Mouse (Mus musculus) limb, embryonic 15.5 days (tissue): ENCODE data around the gene Hoxa4. TPM values are rescaled to one million over a fixed set of nuclear protein-coding genes. Genes with fewer than 3 reads are reported as not detected.
A peak's percentile ranks its signal among the peaks of the same experiment; 100 is the strongest.

Experiments
- ATAC-seq: fragments of 200-750 bp; cut with Nextera tagmentation; 2 replicates; pipeline ENCODE4 v1.8.0; 2017; ENCODE audit warnings: low read depth, moderate TSS enrichment; ENCODE audit not compliant: insufficient number of reproducible peaks, low FRiP score, low TSS enrichment
- H3K27ac ChIP-seq: fragments of 300-500 bp; sonication (generic); 2 replicates; pipeline ENCODE4 v1.5.1; 2015; ENCODE audit warnings: moderate library complexity, mild to moderate bottlenecking, inconsistent platforms
- H3K27me3 ChIP-seq: fragments of 300-500 bp; sonication (generic); 2 replicates; pipeline ENCODE4 v1.6.1; 2015; ENCODE audit warnings: inconsistent platforms
- H3K36me3 ChIP-seq: fragments of 300-500 bp; sonication (generic); 2 replicates; pipeline ENCODE4 v1.6.1; 2015; ENCODE audit warnings: inconsistent platforms
- H3K4me1 ChIP-seq: fragments of 300-500 bp; sonication (generic); 2 replicates; pipeline ENCODE4 v1.6.1; 2015; ENCODE audit warnings: inconsistent platforms
- H3K4me2 ChIP-seq: fragments of 300-500 bp; sonication (generic); 2 replicates; pipeline ENCODE4 v1.6.1; 2015; ENCODE audit warnings: mild to moderate bottlenecking, inconsistent platforms
- H3K4me3 ChIP-seq: fragments of 300-500 bp; sonication (generic); 2 replicates; pipeline ENCODE4 v1.5.1; 2015; ENCODE audit warnings: mild to moderate bottlenecking, inconsistent platforms
- H3K9ac ChIP-seq: fragments of 300-500 bp; sonication (generic); 2 replicates; pipeline ENCODE4 v1.6.1; 2015; ENCODE audit warnings: inconsistent platforms
- H3K9me3 ChIP-seq: fragments of 300-500 bp; sonication (generic); 2 replicates; pipeline ENCODE4 v1.6.1; 2016; ENCODE audit warnings: inconsistent platforms
- WGBS: fragments of 180-500 bp; shearing (Covaris S2); methylation state at CpG from one replicate; pipeline ENCODE4 v1.1.7; 2015; 5-methylcytosine and 5-hydroxymethylcytosine counted together
- polyA plus RNA-seq: library from polyadenylated mRNA; unstranded; fragments of >200 nt; fragmentation: Nextera tagmentation; extraction: Ambion mirVana; gene quantifications from 2 replicates; pipeline ENCODE4 v1.2.1, GENCODE M21; 2015

Gene Hoxa4
- polyA plus RNA-seq, 1 experiment from 2014 or later, result 0.52 TPM

DNA sequence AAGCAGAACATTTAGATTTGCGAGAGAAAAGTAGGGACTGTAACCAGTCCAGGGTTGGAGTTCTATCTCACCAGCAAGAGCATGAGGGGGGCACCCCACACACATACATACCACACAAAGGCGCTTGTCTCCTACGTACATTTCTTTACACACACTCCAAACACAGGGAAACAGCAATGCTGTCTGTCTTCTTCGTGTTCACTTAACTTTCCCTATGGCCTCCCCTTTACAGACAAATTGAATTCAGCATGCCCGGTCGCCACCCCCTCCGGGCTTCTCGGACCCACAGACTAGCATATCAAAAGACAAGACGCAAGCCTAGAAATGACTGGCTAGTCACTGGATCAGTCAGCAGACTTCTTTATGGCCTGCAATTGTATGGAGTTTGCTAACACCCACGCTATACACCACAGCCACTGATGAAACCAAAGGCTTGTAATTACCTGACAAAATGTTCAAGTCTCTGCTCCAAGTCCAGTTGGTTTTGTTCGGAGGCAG, 11.3 kb downstream of the Hoxa4 start:
- Histone ChIP-seq H3K4me3 (no peak overlapping the region), H3K9ac (no peak overlapping the region), H3K27me3 (peaks cover 73% of the 10 kb centered on the region), H3K27ac (no peak overlapping the region), H3K4me2 (no peak overlapping the region), H3K9me3 (no peaks in the 10 kb centered on the region), H3K36me3 (no peaks in the 10 kb centered on the region), H3K4me1 (peaks cover 48% of the 10 kb centered on the region)
- ATAC-seq, result no peak
- WGBS, result 58% methylated on average over 11 of the region's 11 CpGs

DNA sequence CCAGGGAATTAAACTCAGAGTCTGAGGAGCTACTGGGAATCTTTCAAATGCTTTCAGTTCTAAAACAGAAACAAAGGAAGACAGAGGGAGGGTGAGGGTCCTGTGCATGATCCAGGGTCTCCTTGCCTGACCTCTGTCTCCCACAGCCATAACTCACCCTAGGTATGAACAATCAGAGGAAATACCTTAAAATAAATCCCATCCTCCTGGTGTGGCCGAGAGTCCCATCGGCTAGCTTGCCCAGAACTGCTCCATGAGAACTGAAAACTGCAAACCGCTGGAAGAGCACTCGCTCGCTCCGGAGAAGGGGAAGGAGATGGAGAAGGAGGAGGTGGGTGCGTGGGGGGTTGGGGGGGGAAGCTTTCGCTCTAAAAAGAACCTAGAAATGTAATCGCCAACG, 11.9 kb downstream of the Hoxa4 start:
- Histone ChIP-seq H3K9ac (no peak overlapping the region), H3K27me3 (peaks cover 74% of the 10 kb centered on the region), H3K27ac (no peak overlapping the region), H3K4me1 (peaks cover 47% of the 10 kb centered on the region), H3K4me2 (no peak overlapping the region), H3K4me3 (no peak overlapping the region), H3K36me3 (no peaks in the 10 kb centered on the region), H3K9me3 (no peaks in the 10 kb centered on the region)
- ATAC-seq, result no peak
- 52% methylated on average over 10 of the region's 10 CpGs for WGBS

DNA sequence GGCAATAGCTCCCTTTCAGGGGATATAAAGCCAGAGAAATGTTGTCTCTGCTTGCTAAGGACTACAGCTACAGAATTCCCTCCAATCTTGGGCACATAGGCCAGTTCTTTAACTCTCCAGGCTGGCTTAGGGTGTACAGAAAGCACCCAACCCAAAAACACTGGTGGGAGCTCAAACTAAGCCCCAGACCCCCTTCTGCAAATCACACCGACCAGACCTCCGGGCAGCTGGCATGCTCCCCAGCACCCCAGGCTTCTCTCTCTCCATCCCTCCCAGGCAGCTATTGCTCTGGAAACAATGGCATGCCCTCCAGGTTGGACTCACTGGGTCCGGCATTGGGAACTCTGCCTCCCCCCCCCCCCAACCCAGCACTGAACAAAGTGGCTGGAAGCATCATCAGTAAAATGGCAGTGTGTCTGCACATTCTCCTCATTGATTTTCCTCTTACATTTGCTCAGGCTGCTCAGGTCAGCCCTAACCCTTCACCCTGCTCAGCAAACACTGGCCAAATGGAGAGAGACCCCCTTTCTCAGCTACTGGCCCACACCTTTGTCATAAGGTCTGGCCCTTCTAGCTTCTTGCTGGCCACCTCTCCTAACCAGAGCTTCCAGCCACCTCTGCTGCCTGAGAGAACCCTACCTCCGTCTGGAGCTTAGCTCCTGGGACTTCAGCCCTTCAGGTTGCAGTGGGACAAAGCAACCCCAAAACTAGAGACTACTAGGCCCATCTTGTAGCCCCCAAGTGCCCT, 12.5 kb downstream of the Hoxa4 start:
- no peak overlapping the region for H3K27ac ChIP-seq
- peaks cover 41% of the 10 kb centered on the region for H3K4me1 ChIP-seq
- no peak overlapping the region for H3K9ac ChIP-seq
- WGBS, result 31% methylated on average over 4 of the region's 4 CpGs
- no peaks in the 10 kb centered on the region for H3K9me3 ChIP-seq
- no peak overlapping the region for H3K4me3 ChIP-seq
- H3K27me3 ChIP-seq, result peaks cover 69% of the 10 kb centered on the region
- H3K4me2 ChIP-seq, result no peak overlapping the region
- ATAC-seq, result no peak
- H3K36me3 ChIP-seq, result no peaks in the 10 kb centered on the region

DNA sequence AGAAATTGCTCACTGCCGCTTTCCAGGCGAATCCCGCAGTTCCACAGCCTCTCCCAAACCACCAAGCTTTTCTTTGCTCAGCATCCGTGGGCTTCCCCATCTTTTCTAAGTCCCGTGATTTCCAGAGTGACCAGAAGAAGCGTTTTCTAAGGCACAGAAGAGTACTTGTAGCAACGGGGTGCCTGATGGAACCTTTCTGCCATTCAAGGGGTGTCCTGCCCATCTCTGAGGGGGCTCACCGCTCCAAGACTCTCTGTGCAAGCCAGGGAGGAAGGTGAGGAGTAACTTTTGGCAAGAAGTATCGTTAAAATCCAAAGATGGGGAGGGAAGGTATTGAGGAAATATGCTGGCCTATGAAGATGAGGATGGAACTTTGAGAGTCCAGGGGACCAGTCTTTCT, 13.7 kb downstream of the Hoxa4 start:
- ATAC-seq, result no peak
- no peak overlapping the region for H3K27ac ChIP-seq
- no peak overlapping the region for H3K4me2 ChIP-seq
- 40% methylated on average over 9 of the region's 9 CpGs for WGBS
- peaks cover 37% of the 10 kb centered on the region for H3K4me1 ChIP-seq
- H3K36me3 ChIP-seq, result no peaks in the 10 kb centered on the region
- H3K9me3 ChIP-seq, result no peaks in the 10 kb centered on the region
- peaks cover 72% of the 10 kb centered on the region for H3K27me3 ChIP-seq
- no peak overlapping the region; the same call in 1 of the 2 replicates for H3K4me3 ChIP-seq
- no peak overlapping the region for H3K9ac ChIP-seq

DNA sequence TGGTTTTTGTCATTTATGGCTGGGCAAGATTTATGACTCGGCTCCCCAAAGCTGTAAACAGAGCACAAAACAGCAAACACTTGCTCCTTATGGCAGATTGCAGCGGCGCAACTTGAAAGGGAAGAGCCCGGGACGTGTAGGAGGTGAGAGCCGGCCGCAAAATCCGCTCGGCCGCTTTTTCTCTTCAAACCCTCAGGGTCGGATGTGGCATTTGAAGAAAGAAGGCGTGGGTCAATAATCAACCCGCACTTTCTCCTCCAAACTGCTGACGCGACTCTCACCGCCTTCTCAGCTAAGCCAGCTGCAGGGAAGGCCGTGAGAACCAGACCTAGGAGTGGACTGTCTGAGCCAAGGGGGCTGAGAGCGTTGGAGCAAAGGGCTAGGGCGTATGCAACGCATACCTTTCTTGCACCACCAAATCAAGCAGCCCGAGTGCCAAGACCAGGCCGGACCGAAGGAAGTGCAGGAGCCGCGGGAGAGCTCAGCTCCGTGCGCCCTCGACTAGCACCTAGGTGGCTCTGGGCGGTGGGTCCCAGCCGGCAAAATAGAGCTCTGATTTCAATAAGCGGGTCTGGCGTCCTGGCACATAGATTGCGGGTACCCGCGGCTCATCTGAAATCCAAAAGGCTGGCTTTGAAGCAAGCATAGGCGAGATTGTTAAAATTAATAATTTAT, 14.4 kb downstream of the Hoxa4 start, which contains the start of gene 5730596B20Rik:
TSS of gene 5730596B20Rik (plus strand) at position 438 of the 675 bp plus-strand sequence.
- Histone ChIP-seq H3K4me2 (peak within 1 kb of the TSS; percentile 53), H3K4me3 (peak within 1 kb of the TSS; percentile 39)

DNA sequence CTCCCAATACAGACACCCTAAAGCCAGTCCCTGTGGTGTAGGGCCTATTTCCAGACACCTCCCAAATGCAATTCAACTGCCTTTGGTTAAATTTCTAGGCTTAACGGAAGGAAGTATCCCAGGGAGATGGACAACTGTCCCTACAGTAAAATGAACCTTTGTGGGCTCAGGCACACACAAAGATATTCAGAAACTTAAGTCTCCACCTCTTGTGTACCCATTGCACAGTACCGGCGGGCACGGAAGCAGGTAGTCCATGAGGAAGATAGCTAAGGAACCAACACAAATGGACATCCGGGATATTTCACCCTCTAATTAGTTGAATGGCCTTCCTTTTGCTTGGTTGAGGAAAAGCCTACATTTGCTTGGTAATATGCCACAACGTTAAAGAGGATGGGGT, 15.2 kb downstream of the Hoxa4 start:
- WGBS, result 18% methylated on average over 6 of the region's 6 CpGs
- no peak for ATAC-seq
- H3K9ac ChIP-seq, result no peak overlapping the region
- H3K4me3 ChIP-seq, result peak overlapping the region; percentile 39
- H3K4me2 ChIP-seq, result peak overlapping the region; percentile 53
- H3K4me1 ChIP-seq, result peaks cover 50% of the 10 kb centered on the region
- peaks cover 78% of the 10 kb centered on the region for H3K27me3 ChIP-seq
- H3K27ac ChIP-seq, result no peak overlapping the region
- H3K36me3 ChIP-seq, result no peaks in the 10 kb centered on the region
- no peaks in the 10 kb centered on the region for H3K9me3 ChIP-seq

More for the DNA sequence above, 14.4 kb downstream of the Hoxa4 start, which contains the start of gene 5730596B20Rik:
- ATAC-seq, result no peak
- H3K36me3 ChIP-seq, result no peaks in the 10 kb centered on the region
- no peak within 1 kb of the TSS for H3K9ac ChIP-seq
- peaks cover 78% of the 10 kb centered on the region for H3K27me3 ChIP-seq
- H3K27ac ChIP-seq, result no peak within 1 kb of the TSS
- H3K4me1 ChIP-seq, result peaks cover 43% of the 10 kb centered on the region
- H3K9me3 ChIP-seq, result no peaks in the 10 kb centered on the region
- 22% methylated on average over 36 of the region's 36 CpGs for WGBS

DNA sequence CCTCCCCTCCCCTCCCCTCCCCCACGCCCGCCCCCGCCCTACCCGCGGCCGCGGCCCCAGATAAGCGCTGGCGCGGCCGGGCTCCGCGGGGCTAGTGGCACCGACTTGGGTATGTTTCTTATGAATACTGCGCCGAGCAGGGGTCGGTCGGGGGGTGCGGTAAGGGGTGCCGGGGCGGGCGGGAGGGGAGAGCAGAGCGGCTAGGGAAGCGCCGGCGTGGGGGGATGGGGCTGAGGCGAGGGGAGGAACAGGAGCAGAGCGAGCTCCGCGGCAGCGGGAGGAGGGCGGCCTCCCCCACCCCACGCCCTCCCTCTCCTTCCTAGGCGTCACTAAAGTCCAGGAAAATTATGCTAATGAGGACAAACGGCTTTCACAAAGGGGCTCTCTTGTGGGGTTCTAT, 15.7 kb downstream of the Hoxa4 start:
- Histone ChIP-seq H3K27ac (0 out of 2 replicates have a peak overlapping the region, but pooled peaks have one; percentile 38), H3K36me3 (no peaks in the 10 kb centered on the region), H3K9me3 (no peaks in the 10 kb centered on the region), H3K4me3 (peak overlapping the region; percentile 39), H3K4me1 (peaks cover 50% of the 10 kb centered on the region), H3K27me3 (peaks cover 78% of the 10 kb centered on the region), H3K9ac (peak overlapping the region; percentile 27; the same call in 1 of the 2 replicates), H3K4me2 (peak overlapping the region; percentile 53)
- 1% methylated on average over 18 of the region's 35 CpGs for WGBS
- ATAC-seq, result no peak

DNA sequence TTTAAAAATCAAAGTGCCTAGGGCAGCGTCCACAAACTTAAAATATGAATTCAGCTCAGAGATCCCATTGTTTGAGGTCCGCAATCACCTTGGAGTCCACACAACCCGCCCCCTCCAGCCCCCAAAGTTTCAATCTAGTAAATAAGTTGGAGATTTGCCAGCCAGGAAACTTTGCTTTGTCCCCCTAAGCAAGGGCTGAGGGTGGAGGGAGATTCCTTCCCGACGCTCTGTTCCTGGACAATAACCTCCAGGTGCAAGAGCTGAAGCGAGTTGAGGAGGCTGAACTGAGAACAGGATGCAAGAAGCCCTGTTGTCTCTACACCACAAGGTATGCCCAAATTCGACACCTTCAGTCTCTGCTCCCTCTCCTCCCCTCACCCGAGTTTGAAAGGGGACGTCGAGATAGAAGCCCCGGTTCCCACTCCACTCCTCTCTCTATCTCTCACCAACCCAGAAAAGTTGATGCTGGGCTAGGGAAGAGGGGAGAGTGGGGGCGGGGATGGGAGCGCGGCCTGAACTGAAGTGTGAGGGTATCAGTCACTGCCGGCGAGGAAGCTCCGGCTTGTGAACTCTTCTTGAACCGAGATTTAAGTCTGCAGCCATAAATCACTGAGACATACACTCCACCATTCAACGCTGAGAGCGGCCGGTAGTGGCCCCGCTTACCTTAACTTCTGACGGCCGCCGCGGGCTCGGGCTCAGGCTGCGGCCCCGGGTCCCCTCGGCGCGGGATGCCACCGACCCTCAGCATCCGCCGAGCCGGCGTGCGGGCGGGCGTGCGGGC, 16.4 kb downstream of the Hoxa4 start:
- peak overlapping the region; percentile 38; the same call in 1 of the 2 replicates for H3K27ac ChIP-seq
- H3K9ac ChIP-seq, result peak overlapping the region; percentile 27; the same call in 1 of the 2 replicates
- peaks cover 54% of the 10 kb centered on the region for H3K4me1 ChIP-seq
- peak overlapping the region; percentile 39 for H3K4me3 ChIP-seq
- peaks cover 78% of the 10 kb centered on the region for H3K27me3 ChIP-seq
- H3K36me3 ChIP-seq, result 0 out of 2 replicates have a peak, but pooled peaks cover under 1% of the 10 kb centered on the region
- H3K4me2 ChIP-seq, result peak overlapping the region; percentile 53
- ATAC-seq, result no peak
- no peaks in the 10 kb centered on the region for H3K9me3 ChIP-seq
- WGBS, result 15% methylated on average over 40 of the region's 41 CpGs

DNA sequence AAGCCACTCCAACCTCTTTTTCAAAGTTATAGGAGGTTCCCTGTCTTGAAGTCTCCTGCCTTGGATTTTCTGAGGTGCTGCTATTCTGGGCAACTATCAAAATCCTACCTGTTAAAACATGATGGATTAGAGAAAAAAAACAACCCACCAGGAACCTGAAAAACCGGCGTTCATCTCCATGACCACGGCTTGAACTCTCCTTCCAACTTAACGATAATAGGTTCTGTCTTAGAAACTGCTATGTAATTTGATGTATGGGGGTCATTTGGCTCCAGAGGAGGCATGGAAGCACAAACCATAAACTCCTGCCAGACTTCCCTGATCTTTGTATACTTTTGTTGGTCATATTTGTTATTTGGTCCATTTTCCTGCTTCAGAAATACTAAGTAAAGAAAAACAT, 17.9 kb downstream of the Hoxa4 start:
- no peak overlapping the region for H3K4me2 ChIP-seq
- peaks cover 73% of the 10 kb centered on the region for H3K27me3 ChIP-seq
- 28% methylated on average over 4 of the region's 4 CpGs for WGBS
- no peak overlapping the region for H3K27ac ChIP-seq
- no peak overlapping the region for H3K4me3 ChIP-seq
- ATAC-seq, result no peak
- no peaks in the 10 kb centered on the region for H3K9me3 ChIP-seq
- peaks cover 5% of the 10 kb centered on the region; the same call in 1 of the 2 replicates for H3K36me3 ChIP-seq
- H3K4me1 ChIP-seq, result peaks cover 52% of the 10 kb centered on the region
- H3K9ac ChIP-seq, result no peak overlapping the region

DNA sequence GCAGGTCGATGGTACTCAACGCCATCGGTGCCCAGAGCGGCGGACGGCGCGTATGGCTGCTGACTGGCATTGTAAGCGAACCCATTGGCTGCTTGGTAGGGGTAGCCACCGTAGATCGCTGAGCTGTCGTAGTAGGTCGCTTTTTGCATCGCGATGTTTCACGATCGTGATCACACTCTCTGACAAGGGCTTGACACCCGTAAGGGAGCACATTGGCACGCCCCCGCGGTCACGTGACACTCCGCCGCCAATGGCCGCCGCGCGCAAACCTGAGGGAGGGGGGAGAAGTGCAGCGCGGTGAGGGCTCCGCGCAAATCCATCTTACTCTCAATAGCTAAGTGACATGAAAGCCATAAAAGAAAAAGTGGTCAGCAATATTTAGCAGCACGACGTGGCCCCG, 19.1 kb downstream of the Hoxa4 start:
- peaks cover 51% of the 10 kb centered on the region for H3K4me1 ChIP-seq
- WGBS, result 4% methylated on average over 35 of the region's 35 CpGs
- H3K27me3 ChIP-seq, result peaks cover 77% of the 10 kb centered on the region
- H3K9ac ChIP-seq, result no peak overlapping the region
- ATAC-seq, result peak; percentile 71
- H3K4me2 ChIP-seq, result peak overlapping the region; percentile 64
- H3K4me3 ChIP-seq, result peak overlapping the region; percentile 38
- H3K27ac ChIP-seq, result peak overlapping the region; percentile 59; the same call in 1 of the 2 replicates
- H3K9me3 ChIP-seq, result no peaks in the 10 kb centered on the region
- peaks cover 5% of the 10 kb centered on the region; the same call in 1 of the 2 replicates for H3K36me3 ChIP-seq

DNA sequence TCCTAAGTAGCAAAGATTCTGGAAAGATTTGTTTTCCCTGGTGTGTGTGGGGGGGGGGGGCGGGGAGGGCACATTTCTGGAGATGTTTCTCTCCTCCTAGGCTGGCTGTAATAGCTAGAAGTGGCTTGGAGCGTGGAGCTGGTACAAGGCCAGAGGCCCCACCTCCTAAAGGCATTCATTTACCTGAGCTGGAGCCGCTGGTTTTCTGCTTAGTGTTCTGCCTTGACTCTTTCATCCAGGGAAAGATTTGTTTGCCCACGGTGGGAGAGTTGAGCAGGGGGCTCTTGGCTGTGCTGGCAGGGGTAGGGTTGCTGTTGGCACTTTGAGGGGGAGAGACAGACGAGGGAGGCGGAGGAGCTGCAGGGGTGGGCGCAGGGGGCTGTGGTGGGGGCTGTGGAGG, 19.6 kb downstream of the Hoxa4 start:
- WGBS, result 35% methylated on average over 7 of the region's 7 CpGs
- peaks cover 75% of the 10 kb centered on the region for H3K27me3 ChIP-seq
- peaks cover 46% of the 10 kb centered on the region for H3K4me1 ChIP-seq
- H3K36me3 ChIP-seq, result peaks cover 5% of the 10 kb centered on the region; the same call in 1 of the 2 replicates
- H3K27ac ChIP-seq, result peak overlapping the region; percentile 47; the same call in 1 of the 2 replicates
- no peak; the same call in 1 of the 2 replicates for ATAC-seq
- peak overlapping the region; percentile 64 for H3K4me2 ChIP-seq
- H3K9me3 ChIP-seq, result no peaks in the 10 kb centered on the region
- peak overlapping the region; percentile 38; the same call in 1 of the 2 replicates for H3K4me3 ChIP-seq
- no peak overlapping the region for H3K9ac ChIP-seq
